Mouse (Mus musculus): ENCODE measurements at regions not wholly inside any gene's neighbourhood (a gene's known extent, or its start where the extent isn't known, plus 50 kb on each side); places are given as distances from the start of the nearest gene placed in this dataset.

DNA sequence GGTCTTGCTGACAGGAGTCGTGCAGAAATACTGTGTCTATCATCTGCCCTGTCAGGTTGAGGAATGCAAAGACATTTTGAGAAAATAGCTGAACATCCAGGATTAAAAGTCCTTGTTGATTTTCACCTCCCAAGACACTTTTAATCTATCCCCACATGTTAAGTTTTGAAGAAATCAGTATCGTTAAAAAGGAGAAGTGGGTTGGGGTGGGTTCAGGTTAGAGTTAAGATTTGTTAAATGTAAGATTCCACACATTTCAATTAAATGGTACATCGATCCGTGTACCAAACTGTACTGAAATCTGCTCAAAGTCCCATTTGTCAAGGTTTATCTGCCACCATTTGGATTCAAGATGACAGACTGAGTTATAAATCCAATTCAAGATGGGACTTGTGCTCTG is 162.8 kb downstream of the Dhx15 start:
- TF ChIP-seq POLR2A (IDR thresholded peaks at IDR 0.05; ENCODE audit: control insufficient read depth, low read depth, low read length), result no peak
- no peak for TF ChIP-seq CTCF (IDR thresholded peaks at IDR 0.05; ENCODE audit: control insufficient read depth, insufficient read depth, insufficient replicate concordance, low read depth, low read length)
